Mouse (Mus musculus) liver, postnatal 0 days (tissue): ENCODE measurements around the gene Trafd1.

Experiments
- CTCF ChIP-seq: sonication (generic); IDR thresholded peaks from 2 replicates; pipeline ENCODE4 v1.5.1; 2016; ENCODE audit warnings: antibody characterized with exemption, low read depth
- EP300 ChIP-seq: IDR thresholded peaks from 2 replicates; pipeline ENCODE4 v1.6.1; 2016; ENCODE audit warnings: antibody characterized with exemption, low read depth, mild to moderate bottlenecking

GRCm38 (mm10) chr5:121420721-121421120 lies 35.3 kb upstream of the Trafd1 start:
- TF ChIP-seq EP300: no peak
- TF ChIP-seq CTCF: no peak
